Mouse (Mus musculus) frontal cortex, postnatal 10 days (tissue): ENCODE results near the gene Smok2b.
"Not testable (repeated sequence)": the region's sequence is repeated elsewhere in the genome, so short reads cannot be mapped to it uniquely, and the experiment has no call there.

Experiments used
- DNase-seq, 2 experiments: peaks; one replicate each; pipeline ENCODE4 v3.0.0; 2022; ENCODE audit warnings: low spot score in 2 of 2, mixed read lengths in 1 of 2

The Smok2b gene

GRCm38 (mm10) chr17:13240807-13241727 is 11.0 kb downstream of the Smok2b start:
- not testable (repeated sequence) for DNase-seq

GRCm38 (mm10) chr17:13254786-13255185 is 24.7 kb downstream of the Smok2b start:
- not testable (repeated sequence) for DNase-seq
